Mouse (Mus musculus): ENCODE data around the gene Hdac4. TPM values are rescaled to one million over a fixed set of nuclear protein-coding genes. Genes with fewer than 3 reads are reported as not detected.

Hdac4 gene
- polyA plus RNA-seq, 1 experiment from 2014 or later, result 28.0 TPM

DNA sequence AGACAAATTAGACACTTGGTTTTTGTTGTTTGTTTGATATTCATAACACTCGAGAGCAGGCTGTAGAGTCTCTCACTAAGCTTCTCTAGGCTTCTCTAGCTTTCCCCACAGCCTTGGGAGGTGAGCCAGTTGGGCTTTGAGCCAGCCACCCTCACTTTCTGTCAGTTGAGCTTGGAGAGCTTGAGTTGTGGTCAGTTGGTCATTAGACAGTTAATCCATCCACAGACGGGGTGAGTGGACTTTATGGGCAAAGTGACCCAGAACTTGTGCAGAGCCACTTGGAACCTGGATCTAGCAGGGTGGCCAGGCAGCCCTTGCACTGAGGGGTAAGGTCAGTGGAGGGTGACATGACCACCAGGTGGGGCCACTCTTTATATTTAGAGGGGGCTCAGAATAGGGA is 277.9 kb downstream of the Hdac4 start:
- WGBS, result 61% methylated on average over 2 of the region's 2 CpGs
- Histone ChIP-seq H3K9ac (no peak overlapping the region), H3K9me3 (no peaks in the 10 kb centered on the region), H3K4me2 (replicated peaks) (no peak overlapping the region), H3K36me3 (no peaks in the 10 kb centered on the region), H3K4me3 (no peak overlapping the region), H3K27ac (no peak overlapping the region), H3K27me3 (no peaks in the 10 kb centered on the region), H3K4me1 (peaks cover 34% of the 10 kb centered on the region)
- no peak for ATAC-seq (ENCODE audit: low FRiP score, low read depth)

DNA sequence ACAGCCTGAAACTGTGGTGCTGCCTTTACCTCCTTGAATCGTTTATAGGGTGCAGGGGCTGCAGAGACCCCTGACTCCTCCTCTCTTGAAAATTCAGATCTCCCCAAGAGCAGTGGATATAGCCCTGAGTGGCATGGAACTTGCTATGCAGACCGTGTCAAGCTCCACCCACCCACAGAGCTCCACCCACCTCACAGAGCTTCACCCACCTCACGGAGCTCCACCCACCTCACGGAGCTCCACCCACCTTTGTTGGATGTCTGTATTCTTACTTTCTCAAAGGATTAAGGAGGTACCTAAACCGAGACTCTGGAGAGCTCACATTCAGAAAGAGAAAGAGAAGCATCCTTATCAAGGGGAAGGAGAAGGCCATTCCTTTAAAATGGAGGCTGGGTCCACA is 279.5 kb downstream of the Hdac4 start:
- Histone ChIP-seq H3K9ac (no peak overlapping the region), H3K4me1 (peaks cover 40% of the 10 kb centered on the region), H3K4me2 (replicated peaks) (no peak overlapping the region), H3K27ac (no peak overlapping the region), H3K36me3 (no peaks in the 10 kb centered on the region), H3K9me3 (no peaks in the 10 kb centered on the region), H3K4me3 (no peak overlapping the region), H3K27me3 (no peaks in the 10 kb centered on the region)
- ATAC-seq (ENCODE audit: low FRiP score, low read depth), result no peak
- WGBS, result 83% methylated on average over 5 of the region's 5 CpGs

DNA sequence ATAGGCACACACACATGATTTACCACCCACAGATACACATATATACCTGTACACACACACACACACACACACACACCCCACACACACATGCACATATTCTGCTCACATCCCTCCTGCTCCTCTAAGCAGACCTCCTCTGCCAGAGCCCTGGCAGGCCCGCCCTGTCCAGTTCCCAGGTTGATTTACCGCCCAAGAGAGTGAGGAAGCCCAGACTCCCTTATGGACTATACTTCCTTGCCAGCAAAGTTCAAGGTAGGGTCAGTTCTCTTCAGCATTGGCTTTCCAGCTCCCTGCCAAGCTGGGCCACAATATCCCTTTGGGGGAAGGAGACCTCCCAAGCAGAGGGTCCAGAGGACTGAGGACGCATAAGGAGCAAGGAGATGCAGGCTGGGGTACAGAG is 280.9 kb downstream of the Hdac4 start:
- H3K4me2 ChIP-seq (replicated peaks), result no peak overlapping the region
- no peaks in the 10 kb centered on the region for H3K9me3 ChIP-seq
- no peak overlapping the region for H3K27ac ChIP-seq
- ATAC-seq (ENCODE audit: low FRiP score, low read depth), result no peak
- H3K36me3 ChIP-seq, result no peaks in the 10 kb centered on the region
- no peaks in the 10 kb centered on the region for H3K27me3 ChIP-seq
- H3K4me3 ChIP-seq, result no peak overlapping the region
- 42% methylated on average over 3 of the region's 3 CpGs for WGBS
- H3K4me1 ChIP-seq, result peaks cover 32% of the 10 kb centered on the region
- H3K9ac ChIP-seq, result no peak overlapping the region

DNA sequence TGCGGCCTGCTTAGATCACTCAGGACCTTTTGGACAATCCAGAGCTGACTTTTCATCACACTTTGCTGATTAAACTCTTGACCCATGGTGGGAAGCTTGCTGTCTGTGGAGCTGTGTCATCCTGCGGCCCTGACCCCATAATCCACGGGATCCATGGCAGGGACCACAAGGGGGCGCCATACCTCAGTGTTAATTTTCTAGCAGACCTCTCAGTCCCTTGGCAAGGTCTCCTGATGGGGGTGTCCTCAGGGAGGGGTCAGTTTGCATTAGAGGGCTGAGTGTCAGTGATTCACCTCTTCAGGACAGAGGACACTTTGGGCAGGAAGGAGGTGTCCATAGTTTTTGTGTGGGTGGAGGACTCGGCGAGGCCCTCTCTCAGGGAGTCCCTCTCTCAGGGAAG is 281.6 kb downstream of the Hdac4 start:
- Histone ChIP-seq H3K4me3 (no peak overlapping the region), H3K4me2 (replicated peaks) (no peak overlapping the region), H3K36me3 (no peaks in the 10 kb centered on the region), H3K27ac (no peak overlapping the region), H3K9me3 (no peaks in the 10 kb centered on the region), H3K27me3 (no peaks in the 10 kb centered on the region), H3K9ac (no peak overlapping the region), H3K4me1 (peaks cover 31% of the 10 kb centered on the region)
- WGBS, result 55% methylated on average over 6 of the region's 6 CpGs
- no peak for ATAC-seq (ENCODE audit: low FRiP score, low read depth)

DNA sequence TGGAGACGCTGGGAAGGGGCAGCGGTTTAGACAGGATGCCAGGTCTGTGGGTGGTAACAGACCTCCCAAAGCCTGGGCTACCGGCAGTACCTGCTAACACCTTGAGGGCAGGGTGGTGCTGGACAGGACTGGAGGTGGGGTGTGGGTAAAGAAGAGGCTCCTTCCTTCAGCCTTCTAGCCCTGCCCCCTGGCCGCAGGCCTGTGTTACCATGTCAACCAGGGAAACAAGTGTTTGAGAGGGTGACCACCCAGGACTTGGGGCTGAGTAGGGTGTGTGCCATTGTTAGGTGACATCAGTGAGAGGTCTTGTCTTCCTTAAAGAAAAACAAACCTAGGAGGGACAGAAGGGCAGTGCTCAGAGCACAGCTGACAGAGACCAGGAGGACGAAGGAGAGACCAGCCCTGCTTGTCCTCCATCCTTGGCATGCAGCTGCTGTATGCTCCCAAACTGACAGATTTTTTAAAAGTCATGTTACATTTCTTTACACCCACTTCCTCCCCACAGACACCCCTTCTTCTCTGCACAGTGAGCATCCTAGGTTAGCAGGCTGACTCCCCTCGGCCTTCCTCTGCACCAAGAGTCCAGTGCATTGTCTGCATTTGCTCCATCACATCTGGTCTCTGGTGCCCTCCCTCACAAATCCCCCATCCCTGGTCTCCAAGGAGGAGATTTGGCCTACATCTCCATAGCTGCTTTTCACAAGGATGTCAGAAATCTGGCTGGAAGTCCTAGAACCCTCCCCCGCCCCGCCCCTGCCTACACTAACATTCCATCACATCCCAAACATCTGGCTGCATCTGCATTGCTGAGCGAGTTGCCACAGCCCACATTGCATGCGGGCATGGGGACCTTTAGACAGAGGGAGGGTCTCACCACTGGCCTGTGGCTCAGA is 283.0 kb downstream of the Hdac4 start:
- H3K27ac ChIP-seq, result no peak overlapping the region
- H3K4me1 ChIP-seq, result peaks cover 31% of the 10 kb centered on the region
- H3K27me3 ChIP-seq, result peaks cover 5% of the 10 kb centered on the region; the same call in 1 of the 2 replicates
- no peaks in the 10 kb centered on the region for H3K9me3 ChIP-seq
- no peaks in the 10 kb centered on the region for H3K36me3 ChIP-seq
- no peak overlapping the region for H3K9ac ChIP-seq
- no peak overlapping the region for H3K4me2 ChIP-seq (replicated peaks)
- no peak overlapping the region for H3K4me3 ChIP-seq
- ATAC-seq (ENCODE audit: low FRiP score, low read depth), result no peak
- WGBS, result 39% methylated on average over 10 of the region's 10 CpGs

DNA sequence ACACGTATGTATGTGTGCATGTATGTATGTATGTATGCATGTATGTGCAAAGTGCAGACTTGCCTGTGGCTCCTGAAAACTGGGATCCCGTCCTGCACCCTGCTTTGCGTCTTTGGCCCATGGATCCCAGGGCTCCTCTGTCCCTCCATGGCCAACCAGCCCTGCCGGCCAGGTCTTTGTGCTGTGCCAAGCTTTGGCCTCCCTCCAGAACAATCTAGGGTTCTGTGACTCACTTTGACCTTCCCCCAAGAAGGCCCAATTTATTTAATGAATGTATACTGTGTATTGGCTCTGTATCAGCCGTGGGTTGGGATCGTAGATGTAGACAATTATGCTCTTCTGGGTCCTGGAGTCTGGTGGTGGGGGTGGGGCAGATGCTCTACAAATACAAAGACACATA is 290.2 kb downstream of the Hdac4 start:
- H3K27me3 ChIP-seq, result peaks cover 5% of the 10 kb centered on the region; the same call in 1 of the 2 replicates
- peaks cover 7% of the 10 kb centered on the region for H3K4me1 ChIP-seq
- no peaks in the 10 kb centered on the region for H3K36me3 ChIP-seq
- H3K4me3 ChIP-seq, result no peak overlapping the region
- no peaks in the 10 kb centered on the region for H3K9me3 ChIP-seq
- H3K27ac ChIP-seq, result no peak overlapping the region
- WGBS, result 84% methylated on average over 6 of the region's 6 CpGs
- no peak overlapping the region for H3K9ac ChIP-seq
- no peak for ATAC-seq (ENCODE audit: low FRiP score, low read depth)
- no peak overlapping the region for H3K4me2 ChIP-seq (replicated peaks)

DNA sequence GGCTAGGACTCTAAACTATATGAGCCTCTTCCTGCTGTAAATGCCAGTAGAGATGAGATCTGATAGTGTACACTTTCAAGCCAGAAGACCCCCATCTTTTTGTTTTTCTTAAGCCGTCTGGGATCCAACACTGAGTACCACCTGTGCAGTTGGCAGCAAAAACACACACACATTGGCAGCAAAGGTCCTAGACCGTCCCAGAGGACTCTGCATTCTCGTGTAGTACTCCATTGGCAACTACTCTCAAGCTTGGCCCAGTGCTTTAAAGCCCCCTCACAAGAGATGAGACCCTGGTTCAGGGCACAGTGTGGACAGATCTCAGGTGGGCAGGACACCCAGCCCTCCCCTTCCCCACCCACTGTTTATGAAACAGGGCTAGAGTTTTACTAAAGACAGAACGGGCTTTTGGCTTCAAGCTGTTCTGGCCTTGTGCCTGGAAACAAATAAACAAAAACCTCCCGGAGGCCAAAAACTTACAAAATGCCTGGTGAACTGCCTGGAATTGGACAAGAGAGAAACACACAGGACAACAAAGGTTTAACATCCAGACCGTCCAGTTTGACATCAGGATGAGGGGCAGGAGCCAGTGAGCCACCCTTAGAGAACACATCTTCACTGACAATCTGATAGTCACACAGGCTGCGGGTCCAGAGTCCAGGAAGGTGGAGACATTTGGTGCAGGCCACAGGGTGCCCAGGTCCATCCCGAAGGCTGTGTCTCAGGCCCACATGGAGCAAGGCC is 292.1 kb downstream of the Hdac4 start:
- Histone ChIP-seq H3K9ac (no peak overlapping the region), H3K36me3 (no peaks in the 10 kb centered on the region), H3K9me3 (no peaks in the 10 kb centered on the region), H3K4me2 (replicated peaks) (no peak overlapping the region), H3K27ac (no peak overlapping the region), H3K4me1 (peaks cover 7% of the 10 kb centered on the region), H3K4me3 (no peak overlapping the region), H3K27me3 (peaks cover 5% of the 10 kb centered on the region; the same call in 1 of the 2 replicates)
- 58% methylated on average over 8 of the region's 8 CpGs for WGBS
- ATAC-seq (ENCODE audit: low FRiP score, low read depth), result no peak

DNA sequence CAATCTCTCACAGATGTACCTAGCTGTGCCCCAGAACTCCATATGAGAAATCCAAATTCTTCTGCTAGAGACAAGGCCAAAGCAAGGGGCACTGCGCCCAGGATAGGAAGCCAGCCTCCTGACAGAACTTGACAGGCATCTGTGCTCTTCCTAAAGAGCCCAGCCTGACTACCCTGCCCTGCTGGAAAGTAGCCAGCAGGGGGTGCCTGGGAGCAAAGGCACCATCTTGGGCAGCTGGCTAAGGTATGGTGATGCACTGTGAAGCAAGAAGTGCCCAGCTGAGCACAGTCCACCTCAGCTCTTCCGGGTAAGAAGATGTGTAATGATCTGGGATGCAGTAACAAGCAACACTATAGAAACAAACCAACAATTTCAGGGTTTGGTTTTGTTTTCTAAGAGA is 298.4 kb downstream of the Hdac4 start:
- no peaks in the 10 kb centered on the region for H3K27me3 ChIP-seq
- H3K36me3 ChIP-seq, result no peaks in the 10 kb centered on the region
- H3K9me3 ChIP-seq, result no peaks in the 10 kb centered on the region
- no peak overlapping the region for H3K4me2 ChIP-seq (replicated peaks)
- no peak overlapping the region for H3K27ac ChIP-seq
- WGBS, result 82% methylated on average over 2 of the region's 2 CpGs
- ATAC-seq (ENCODE audit: low FRiP score, low read depth), result no peak
- no peak overlapping the region for H3K4me3 ChIP-seq
- H3K9ac ChIP-seq, result no peak overlapping the region
- H3K4me1 ChIP-seq, result no peaks in the 10 kb centered on the region

DNA sequence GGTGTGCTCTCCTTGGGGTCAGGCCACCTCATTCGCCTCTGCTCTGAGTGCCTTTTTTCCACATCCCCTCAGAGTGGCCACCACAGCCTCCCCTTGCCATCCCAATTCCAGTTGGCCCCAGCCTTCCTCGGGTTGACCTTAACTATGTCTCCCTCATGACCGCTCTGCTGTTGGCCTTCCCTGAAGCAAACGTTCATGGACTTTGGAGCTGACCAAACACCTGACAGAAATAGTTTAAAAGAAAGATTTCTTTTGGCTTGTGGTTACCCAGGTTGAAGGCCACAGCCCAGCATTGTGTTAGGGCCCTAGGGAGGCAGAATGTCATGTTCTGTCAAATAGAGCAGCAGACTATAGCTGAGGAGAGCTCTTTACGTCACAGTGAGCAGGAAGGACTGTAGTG is 301.2 kb downstream of the Hdac4 start:
- Histone ChIP-seq H3K9me3 (no peaks in the 10 kb centered on the region), H3K4me3 (no peak overlapping the region), H3K9ac (no peak overlapping the region), H3K4me2 (replicated peaks) (no peak overlapping the region), H3K27ac (no peak overlapping the region), H3K27me3 (no peaks in the 10 kb centered on the region), H3K36me3 (no peaks in the 10 kb centered on the region), H3K4me1 (no peaks in the 10 kb centered on the region)
- no peak for ATAC-seq (ENCODE audit: low FRiP score, low read depth)
- WGBS, result 87% methylated on average over 5 of the region's 5 CpGs

DNA sequence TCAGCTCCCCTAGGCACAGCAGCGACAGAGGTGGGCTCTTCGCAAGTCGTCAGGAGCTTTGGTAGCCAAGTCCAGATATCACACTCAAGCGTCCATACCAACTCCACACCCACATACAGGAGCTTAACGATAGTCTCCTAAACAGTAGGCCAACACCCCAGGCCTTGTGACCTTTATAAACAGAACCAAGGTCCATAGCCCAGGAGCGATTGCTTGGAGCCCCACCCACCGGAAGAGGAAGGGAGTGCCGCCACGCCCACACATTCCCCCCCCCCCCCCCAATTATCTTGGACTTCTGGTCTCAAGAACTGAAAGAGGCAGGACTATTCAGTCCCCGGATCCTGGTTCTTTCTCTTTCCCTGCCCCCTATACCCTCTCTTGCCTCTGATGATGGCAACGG is 301.9 kb downstream of the Hdac4 start:
- no peak overlapping the region for H3K4me3 ChIP-seq
- H3K4me2 ChIP-seq (replicated peaks), result no peak overlapping the region
- no peaks in the 10 kb centered on the region for H3K36me3 ChIP-seq
- no peak overlapping the region for H3K9ac ChIP-seq
- no peaks in the 10 kb centered on the region for H3K27me3 ChIP-seq
- no peaks in the 10 kb centered on the region for H3K4me1 ChIP-seq
- WGBS, result 90% methylated on average over 11 of the region's 11 CpGs
- no peak for ATAC-seq (ENCODE audit: low FRiP score, low read depth)
- H3K9me3 ChIP-seq, result no peaks in the 10 kb centered on the region
- no peak overlapping the region for H3K27ac ChIP-seq

DNA sequence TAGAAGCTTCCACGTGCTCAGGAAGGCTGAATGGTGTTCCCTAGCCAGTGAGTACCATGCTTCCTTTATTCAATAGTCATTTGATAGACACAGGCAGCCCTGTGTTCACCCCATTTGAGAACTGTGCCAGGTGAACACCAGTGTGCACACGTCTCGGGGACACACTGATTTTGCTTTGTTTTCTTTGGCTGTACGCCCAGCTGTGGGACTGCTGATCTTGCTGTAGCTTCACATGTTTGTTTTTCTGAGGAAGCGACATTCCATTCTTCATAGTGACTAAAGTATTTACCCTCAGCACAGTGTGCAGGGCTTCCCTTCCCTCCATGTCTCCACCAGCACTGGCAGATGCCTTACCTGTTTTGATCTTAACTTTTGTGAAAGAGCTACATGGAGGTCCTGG is 312.4 kb downstream of the Hdac4 start:
- Histone ChIP-seq H3K9ac (no peak overlapping the region), H3K4me3 (no peak overlapping the region), H3K4me2 (replicated peaks) (no peak overlapping the region), H3K4me1 (peaks cover 8% of the 10 kb centered on the region), H3K9me3 (peaks cover 16% of the 10 kb centered on the region), H3K27me3 (no peaks in the 10 kb centered on the region), H3K36me3 (no peaks in the 10 kb centered on the region), H3K27ac (no peak overlapping the region)
- no peak for ATAC-seq (ENCODE audit: low FRiP score, low read depth)
- WGBS, result 66% methylated on average over 5 of the region's 5 CpGs

DNA sequence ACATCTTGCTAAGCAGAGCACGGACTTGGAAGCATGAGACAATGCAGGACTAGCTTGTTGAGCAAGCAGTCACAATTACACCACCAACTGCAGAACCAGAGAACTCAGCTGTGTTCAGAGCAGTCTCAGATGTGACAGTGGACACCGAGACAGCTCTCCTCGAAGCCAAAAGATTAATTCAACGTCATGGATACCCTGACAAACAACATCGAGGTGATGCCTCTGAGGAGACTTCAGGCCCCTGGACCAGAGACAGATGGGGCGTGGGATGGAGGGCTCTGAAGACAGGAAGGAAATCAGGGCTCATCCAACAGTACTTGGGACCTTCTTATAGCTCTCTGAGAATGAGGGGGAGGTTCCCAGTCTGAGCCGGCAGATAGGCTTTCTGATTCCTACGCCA is 314.6 kb downstream of the Hdac4 start:
- Histone ChIP-seq H3K4me3 (no peak overlapping the region), H3K27me3 (no peaks in the 10 kb centered on the region), H3K36me3 (no peaks in the 10 kb centered on the region), H3K27ac (no peak overlapping the region), H3K4me2 (replicated peaks) (no peak overlapping the region), H3K9me3 (peaks cover 16% of the 10 kb centered on the region), H3K4me1 (peaks cover 9% of the 10 kb centered on the region), H3K9ac (no peak overlapping the region)
- ATAC-seq (ENCODE audit: low FRiP score, low read depth), result no peak
- WGBS, result 58% methylated on average over 8 of the region's 8 CpGs

Measured in limb, embryonic 13.5 days (tissue).